Mouse (Mus musculus) ES-Bruce4 (cell line): ENCODE measurements around the gene Rsph9.

Experiments
- CTCF ChIP-seq: IDR thresholded peaks from one replicate; pipeline ENCODE4 v1.8.1; 2011; ENCODE audit warnings: low read depth, low read length
- EP300 ChIP-seq: IDR thresholded peaks from 2 replicates; pipeline ENCODE4 v1.6.1; 2011; ENCODE audit warnings: low read depth, low read length; ENCODE audit not compliant: insufficient read depth
- POLR2A ChIP-seq: IDR thresholded peaks from one replicate; pipeline ENCODE4 v1.8.1; 2011; ENCODE audit warnings: low read length; ENCODE audit not compliant: insufficient read depth

- no peak for TF ChIP-seq CTCF
- TF ChIP-seq EP300: no peak
- TF ChIP-seq POLR2A: no peak
These were observed 17.2 kb upstream of the Rsph9 start for GRCm38 (mm10) chr17:46161179-46161578.
